Mouse (Mus musculus): ENCODE results near the gene Med25. TPM values are rescaled to one million over a fixed set of nuclear protein-coding genes. Genes with fewer than 3 reads are reported as not detected.
A peak's percentile ranks its signal among the peaks of the same experiment; 100 is the strongest.
"Not testable (repeated sequence)": the region's sequence is repeated elsewhere in the genome, so short reads cannot be mapped to it uniquely, and the experiment has no call there.

Med25 gene
- polyA plus RNA-seq, 1 experiment from 2014 or later, result 75.4 TPM

DNA sequence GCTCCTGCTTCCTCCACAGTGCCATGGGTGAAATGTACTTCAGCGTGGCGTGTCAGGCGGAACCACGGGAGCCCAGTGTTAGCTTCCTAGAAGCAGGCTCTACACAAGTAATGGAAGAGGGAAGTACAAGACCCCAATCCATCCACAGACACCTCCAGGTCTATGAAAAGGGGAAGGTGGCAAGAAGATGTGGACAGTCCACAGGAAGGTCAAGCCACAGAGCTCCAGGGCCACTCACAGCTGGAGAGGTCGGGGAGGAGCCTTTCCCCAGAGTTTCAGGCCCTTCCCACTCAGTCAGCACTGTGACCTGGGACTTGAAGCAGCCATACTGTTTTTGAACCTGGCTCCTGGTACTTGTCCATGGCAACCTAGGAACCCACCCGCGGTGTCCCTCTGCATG lies 5.5 kb downstream of the Med25 start:
- no peak overlapping the region for H3K4me3 ChIP-seq (ENCODE audit: low read depth, low read length)
- WGBS, result 95% methylated on average over 7 of the region's 7 CpGs
- no peaks in the 10 kb centered on the region for H3K9me3 ChIP-seq (ENCODE audit: control insufficient read depth, low read length)
- H3K4me1 ChIP-seq (ENCODE audit: control insufficient read depth, insufficient read depth, low read length), result peaks cover 15% of the 10 kb centered on the region
- no peaks in the 10 kb centered on the region for H3K27me3 ChIP-seq (ENCODE audit: control insufficient read depth, insufficient read depth, low read length)
- peaks cover 33% of the 10 kb centered on the region for H3K36me3 ChIP-seq (ENCODE audit: control insufficient read depth, insufficient read depth, low read length)
- no peak overlapping the region for H3K4me2 ChIP-seq
- DNase-seq (ENCODE audit: low spot score, missing footprints) (no peak), ATAC-seq (ENCODE audit: low FRiP score) (no peak)
- no peak overlapping the region for H3K9ac ChIP-seq (ENCODE audit: low read length)
- H3K27ac ChIP-seq (ENCODE audit: low read depth, low read length), result no peak overlapping the region

DNA sequence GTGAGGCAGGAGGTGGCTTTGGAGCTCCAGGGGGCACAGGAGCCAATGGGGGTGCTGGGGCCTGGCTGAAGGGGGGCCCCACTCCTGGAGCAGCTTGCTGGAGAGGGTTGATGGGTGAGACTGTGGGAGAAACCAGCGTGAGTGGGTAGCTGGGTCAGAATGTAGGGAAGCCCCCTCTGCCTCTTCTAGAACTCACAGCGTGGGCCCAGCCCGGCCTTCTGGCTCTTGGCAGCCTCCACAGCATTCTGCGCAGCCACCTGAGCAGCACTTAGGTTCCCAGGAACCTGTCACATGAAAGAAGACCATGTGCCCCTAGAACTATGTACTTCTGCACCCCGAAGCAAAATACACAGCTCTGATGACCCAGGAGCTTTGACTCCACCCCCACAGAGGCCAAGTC lies 7.9 kb downstream of the Med25 start:
- H3K4me3 ChIP-seq (ENCODE audit: low read depth, low read length), result no peak overlapping the region
- no peak overlapping the region for H3K27ac ChIP-seq (ENCODE audit: low read depth, low read length)
- H3K27me3 ChIP-seq (ENCODE audit: control insufficient read depth, insufficient read depth, low read length), result no peaks in the 10 kb centered on the region
- 98% methylated on average over 5 of the region's 5 CpGs for WGBS
- DNase-seq (ENCODE audit: low spot score, missing footprints) (no peak), ATAC-seq (ENCODE audit: low FRiP score) (no peak)
- no peaks in the 10 kb centered on the region for H3K4me1 ChIP-seq (ENCODE audit: control insufficient read depth, insufficient read depth, low read length)
- H3K36me3 ChIP-seq (ENCODE audit: control insufficient read depth, insufficient read depth, low read length), result peaks cover 53% of the 10 kb centered on the region
- no peak overlapping the region for H3K9ac ChIP-seq (ENCODE audit: low read length)
- H3K4me2 ChIP-seq, result no peak overlapping the region
- H3K9me3 ChIP-seq (ENCODE audit: control insufficient read depth, low read length), result no peaks in the 10 kb centered on the region

DNA sequence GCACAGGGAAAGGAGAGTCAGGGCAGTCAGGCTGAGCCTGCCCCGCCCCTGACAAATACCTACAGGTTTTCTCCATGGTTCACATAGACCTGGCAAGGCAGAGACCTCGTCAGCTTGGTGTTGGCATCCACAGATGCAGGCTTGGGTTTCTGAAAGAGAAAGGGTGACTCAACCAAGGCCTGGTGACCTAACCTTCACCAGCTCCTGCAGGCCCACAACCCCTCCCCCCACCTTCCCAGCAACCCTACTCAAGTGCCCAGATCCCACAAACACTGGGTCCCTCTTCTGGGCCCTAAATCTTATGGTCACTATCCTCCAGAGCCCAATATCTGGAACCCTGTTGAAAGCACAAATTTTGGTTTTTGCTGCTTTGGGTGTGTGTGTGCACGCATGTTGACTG lies 9.5 kb downstream of the Med25 start:
- no peak overlapping the region for H3K27ac ChIP-seq (ENCODE audit: low read depth, low read length)
- H3K4me1 ChIP-seq (ENCODE audit: control insufficient read depth, insufficient read depth, low read length), result no peaks in the 10 kb centered on the region
- peaks cover 58% of the 10 kb centered on the region for H3K36me3 ChIP-seq (ENCODE audit: control insufficient read depth, insufficient read depth, low read length)
- H3K9ac ChIP-seq (ENCODE audit: low read length), result no peak overlapping the region
- H3K27me3 ChIP-seq (ENCODE audit: control insufficient read depth, insufficient read depth, low read length), result no peaks in the 10 kb centered on the region
- ATAC-seq (ENCODE audit: low FRiP score), result no peak
- no peak overlapping the region for H3K4me2 ChIP-seq
- H3K9me3 ChIP-seq (ENCODE audit: control insufficient read depth, low read length), result no peaks in the 10 kb centered on the region
- H3K4me3 ChIP-seq (ENCODE audit: low read depth, low read length), result no peak overlapping the region
- no peak for DNase-seq (ENCODE audit: low spot score, missing footprints)
- 95% methylated on average over 3 of the region's 3 CpGs for WGBS

DNA sequence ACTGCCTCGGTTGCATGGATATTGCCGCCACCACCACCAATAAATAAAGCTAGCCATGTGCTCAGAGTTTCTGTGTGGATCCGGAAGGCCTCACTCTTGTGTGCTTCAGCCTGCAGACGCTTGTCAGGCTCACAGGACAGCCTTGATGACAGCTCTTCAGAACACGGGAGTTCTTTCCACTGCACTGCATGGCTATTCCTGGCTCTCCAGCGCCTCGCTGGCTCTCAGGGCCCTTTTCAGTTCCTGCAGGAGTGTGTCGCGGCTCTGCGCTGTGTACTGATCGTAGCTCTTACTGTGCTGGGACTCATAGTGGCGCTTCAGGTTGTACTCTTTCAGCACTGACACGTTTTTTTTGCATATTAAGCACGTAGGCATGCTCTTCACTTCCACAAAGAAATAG lies 14.7 kb downstream of the Med25 start:
- no peak overlapping the region for H3K4me3 ChIP-seq (ENCODE audit: low read depth, low read length)
- no peak for ATAC-seq (ENCODE audit: low FRiP score)

DNA sequence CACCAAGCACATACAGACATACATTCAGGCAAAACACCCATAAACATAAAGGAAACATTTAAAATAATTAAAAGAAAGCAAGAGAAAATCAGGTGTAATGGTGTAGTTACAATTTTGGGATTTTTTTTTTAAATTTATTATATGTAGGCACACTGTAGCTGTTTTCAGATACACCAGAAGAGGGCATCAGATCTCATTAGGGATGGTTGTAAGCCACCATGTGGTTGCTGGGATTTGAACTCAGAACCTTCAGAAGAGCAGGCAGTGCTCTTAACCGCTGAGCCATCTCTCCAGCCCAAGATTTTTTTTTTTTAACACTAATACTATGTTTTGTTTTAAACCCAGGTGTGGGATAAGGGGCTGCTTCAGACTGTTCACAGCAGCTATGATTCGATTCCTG lies 20.7 kb downstream of the Med25 start:
- not testable (repeated sequence) for H3K4me3 ChIP-seq (ENCODE audit: low read depth, low read length); H3K36me3 ChIP-seq (ENCODE audit: control insufficient read depth, insufficient read depth, low read length); H3K9ac ChIP-seq (ENCODE audit: low read length); H3K27ac ChIP-seq (ENCODE audit: low read depth, low read length); ATAC-seq (ENCODE audit: low FRiP score); H3K9me3 ChIP-seq (ENCODE audit: control insufficient read depth, low read length); H3K4me2 ChIP-seq; DNase-seq (ENCODE audit: low spot score, missing footprints); H3K27me3 ChIP-seq (ENCODE audit: control insufficient read depth, insufficient read depth, low read length)
- peaks cover 24% of the 10 kb centered on the region for H3K4me1 ChIP-seq (ENCODE audit: control insufficient read depth, insufficient read depth, low read length)
- WGBS, result 90% methylated on average over 2 of the region's 2 CpGs

More for the DNA sequence above, 14.7 kb downstream of the Med25 start:
- DNase-seq (ENCODE audit: low spot score, missing footprints), result no peak
- Histone ChIP-seq H3K4me1 (ENCODE audit: control insufficient read depth, insufficient read depth, low read length) (no peaks in the 10 kb centered on the region), H3K27ac (ENCODE audit: low read depth, low read length) (no peak overlapping the region), H3K4me2 (no peak overlapping the region), H3K9me3 (ENCODE audit: control insufficient read depth, low read length) (no peaks in the 10 kb centered on the region), H3K9ac (ENCODE audit: low read length) (no peak overlapping the region), H3K36me3 (ENCODE audit: control insufficient read depth, insufficient read depth, low read length) (peaks cover 49% of the 10 kb centered on the region), H3K27me3 (ENCODE audit: control insufficient read depth, insufficient read depth, low read length) (no peaks in the 10 kb centered on the region)
- 90% methylated on average over 14 of the region's 14 CpGs for WGBS

DNA sequence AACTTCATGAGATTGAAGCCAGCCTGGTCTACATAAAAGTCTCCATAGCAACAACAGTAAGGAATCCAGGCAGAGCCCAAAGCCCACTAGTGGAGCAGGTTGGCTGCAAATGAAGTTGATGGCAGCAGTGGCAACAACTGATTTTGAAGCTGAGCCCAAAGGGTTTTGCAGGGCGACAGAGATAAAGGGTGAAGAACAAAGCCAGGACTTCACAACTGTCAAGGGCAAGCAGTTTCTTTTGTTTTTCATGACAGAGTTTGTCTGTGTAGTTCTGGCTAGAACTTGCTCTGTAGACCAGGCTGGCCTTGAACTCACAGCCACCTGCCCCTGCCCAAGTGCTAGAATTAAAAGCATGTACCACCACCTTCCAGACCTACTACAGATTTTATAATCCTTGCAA lies 21.3 kb downstream of the Med25 start:
- no peak overlapping the region for H3K4me3 ChIP-seq (ENCODE audit: low read depth, low read length)
- no peaks in the 10 kb centered on the region for H3K9me3 ChIP-seq (ENCODE audit: control insufficient read depth, low read length)
- H3K4me1 ChIP-seq (ENCODE audit: control insufficient read depth, insufficient read depth, low read length), result peaks cover 28% of the 10 kb centered on the region
- no peak overlapping the region for H3K4me2 ChIP-seq
- no peak for DNase-seq (ENCODE audit: low spot score, missing footprints)
- WGBS, result 36% methylated on average over 1 of the region's 1 CpGs
- H3K36me3 ChIP-seq (ENCODE audit: control insufficient read depth, insufficient read depth, low read length), result no peaks in the 10 kb centered on the region; the same call in 1 of the 2 replicates
- H3K27ac ChIP-seq (ENCODE audit: low read depth, low read length), result no peak overlapping the region
- H3K9ac ChIP-seq (ENCODE audit: low read length), result no peak overlapping the region
- ATAC-seq (ENCODE audit: low FRiP score), result no peak
- H3K27me3 ChIP-seq (ENCODE audit: control insufficient read depth, insufficient read depth, low read length), result no peaks in the 10 kb centered on the region

DNA sequence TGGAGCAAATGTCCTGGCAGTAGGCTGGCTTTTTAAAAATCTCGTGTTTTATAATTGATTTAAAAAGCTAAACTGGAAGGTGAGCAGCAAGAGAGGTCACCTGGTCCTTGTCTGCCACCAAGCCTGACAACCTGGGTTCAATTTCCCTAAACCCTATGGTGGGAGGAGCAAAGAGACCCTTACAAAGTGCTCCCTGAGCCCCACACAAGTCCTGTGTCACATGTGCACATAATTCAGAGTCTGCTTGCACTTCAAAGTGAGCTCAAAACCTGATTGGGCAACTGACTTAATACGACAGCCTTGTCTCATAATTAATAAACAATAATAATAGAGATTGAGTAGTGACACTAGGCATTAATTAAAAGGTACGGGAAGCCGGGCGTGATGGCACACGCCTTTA lies 21.9 kb downstream of the Med25 start:
- WGBS, result 87% methylated on average over 6 of the region's 6 CpGs
- H3K4me1 ChIP-seq (ENCODE audit: control insufficient read depth, insufficient read depth, low read length), result peaks cover 28% of the 10 kb centered on the region
- peak overlapping the region; percentile 99; the same call in 1 of the 2 replicates for H3K9ac ChIP-seq (ENCODE audit: low read length)

DNA sequence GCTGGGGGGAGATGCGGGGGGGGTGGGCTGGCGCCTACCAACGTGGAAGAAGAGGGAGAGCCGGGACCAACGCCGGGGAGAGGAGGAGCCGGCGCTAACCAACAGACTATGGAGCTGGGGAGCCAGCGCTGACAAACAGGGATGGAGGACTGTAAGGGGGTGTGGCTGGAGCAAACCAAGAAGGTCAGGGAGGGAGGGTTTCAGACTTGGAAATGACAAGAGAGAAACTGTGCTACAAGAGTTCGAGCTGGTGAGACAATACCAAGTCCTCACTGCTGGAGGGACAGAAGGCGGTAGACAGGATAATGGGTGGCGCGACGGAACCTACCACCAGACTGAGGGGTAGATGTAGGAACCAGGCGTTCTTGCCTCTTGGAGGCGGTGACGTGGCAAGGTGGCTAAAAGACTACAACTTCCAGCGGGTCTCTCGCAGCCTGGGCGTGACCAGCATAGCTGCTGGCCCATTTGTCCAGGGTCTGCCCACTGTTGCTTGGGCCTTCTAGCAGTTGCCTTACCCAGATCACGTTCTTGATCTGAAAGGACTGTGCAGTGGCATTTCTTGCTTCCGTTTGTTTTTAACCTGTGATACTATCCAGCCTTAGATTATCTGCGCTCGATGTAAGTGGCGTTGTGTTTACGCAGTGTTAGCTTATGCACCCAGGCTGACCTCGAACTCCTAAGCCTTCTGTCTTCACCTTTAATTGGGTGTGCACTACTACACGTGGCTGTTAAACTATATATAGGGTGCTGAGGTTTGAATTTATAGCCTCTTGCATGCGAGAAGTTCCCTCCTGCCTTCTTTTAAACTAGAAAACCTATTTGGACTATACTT lies 22.6 kb downstream of the Med25 start, which contains the start of gene Ptov1:
Gene Ptov1, minus strand, starts transcription at position 92 of the 832 bp plus-strand sequence.
- peaks cover 28% of the 10 kb centered on the region for H3K4me1 ChIP-seq (ENCODE audit: control insufficient read depth, insufficient read depth, low read length)
- peak; percentile 99 for DNase-seq (ENCODE audit: low spot score, missing footprints)
- 12% methylated on average over 29 of the region's 29 CpGs for WGBS
- H3K36me3 ChIP-seq (ENCODE audit: control insufficient read depth, insufficient read depth, low read length), result 0 out of 2 replicates have a peak, but pooled peaks cover 5% of the 10 kb centered on the region
- peak within 1 kb of the TSS; percentile 92 for H3K4me2 ChIP-seq
- peak; percentile 94 for ATAC-seq (ENCODE audit: low FRiP score)
- no peaks in the 10 kb centered on the region for H3K9me3 ChIP-seq (ENCODE audit: control insufficient read depth, low read length)
- peak within 1 kb of the TSS; percentile 100 for H3K27ac ChIP-seq (ENCODE audit: low read depth, low read length)
- H3K4me3 ChIP-seq (ENCODE audit: low read depth, low read length), result peak within 1 kb of the TSS; percentile 97
- peak within 1 kb of the TSS; percentile 99 for H3K9ac ChIP-seq (ENCODE audit: low read length)
- H3K27me3 ChIP-seq (ENCODE audit: control insufficient read depth, insufficient read depth, low read length), result no peaks in the 10 kb centered on the region

More for the DNA sequence above, 21.9 kb downstream of the Med25 start:
- H3K9me3 ChIP-seq (ENCODE audit: control insufficient read depth, low read length), result no peaks in the 10 kb centered on the region
- ATAC-seq (ENCODE audit: low FRiP score) (no peak), DNase-seq (ENCODE audit: low spot score, missing footprints) (no peak)
- peak overlapping the region; percentile 100 for H3K27ac ChIP-seq (ENCODE audit: low read depth, low read length)
- H3K4me3 ChIP-seq (ENCODE audit: low read depth, low read length), result peak overlapping the region; percentile 97
- peak overlapping the region; percentile 92; the same call in 1 of the 2 replicates for H3K4me2 ChIP-seq
- 0 out of 2 replicates have a peak, but pooled peaks cover 3% of the 10 kb centered on the region for H3K36me3 ChIP-seq (ENCODE audit: control insufficient read depth, insufficient read depth, low read length)
- no peaks in the 10 kb centered on the region for H3K27me3 ChIP-seq (ENCODE audit: control insufficient read depth, insufficient read depth, low read length)

DNA sequence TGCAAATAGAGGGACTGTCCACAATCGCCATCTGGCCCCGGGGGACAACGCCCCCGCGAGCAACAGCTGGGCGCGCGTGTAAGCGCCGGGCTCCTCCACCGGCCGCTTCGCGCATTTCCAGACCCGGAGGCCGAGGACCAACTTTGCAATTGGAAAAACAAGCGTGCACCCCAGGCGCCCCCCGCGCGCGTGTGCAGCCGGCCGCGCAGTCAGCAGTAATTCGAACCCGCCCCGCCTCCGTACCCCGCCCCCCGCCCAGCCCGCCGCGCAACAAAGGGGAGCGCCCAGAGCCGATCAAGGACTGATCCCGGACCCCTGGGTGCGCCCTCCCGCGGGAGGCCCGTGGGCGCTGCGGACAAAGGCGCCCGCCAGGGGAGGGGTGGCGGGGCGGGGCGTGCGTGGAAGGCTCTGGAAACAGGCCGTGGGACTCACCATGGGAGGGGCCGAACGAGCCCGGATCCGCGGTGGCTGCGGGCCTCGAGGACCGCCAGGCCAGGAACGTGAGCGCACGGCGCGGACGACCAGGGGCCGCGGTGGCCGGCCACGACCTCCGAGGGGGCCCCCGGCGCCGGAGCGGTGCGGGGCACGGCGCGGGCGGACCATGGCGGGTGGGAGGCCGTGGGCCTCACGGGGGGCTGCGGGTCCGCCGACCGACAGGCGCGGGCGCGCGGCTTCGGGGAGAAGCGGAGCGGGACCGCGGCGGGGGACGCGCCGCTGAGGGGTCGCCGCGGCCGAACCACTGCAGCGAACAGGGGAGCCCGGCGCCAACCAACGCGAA lies 23.4 kb downstream of the Med25 start:
- peaks cover 28% of the 10 kb centered on the region for H3K4me1 ChIP-seq (ENCODE audit: control insufficient read depth, insufficient read depth, low read length)
- peaks cover 11% of the 10 kb centered on the region for H3K36me3 ChIP-seq (ENCODE audit: control insufficient read depth, insufficient read depth, low read length)
- no peaks in the 10 kb centered on the region for H3K27me3 ChIP-seq (ENCODE audit: control insufficient read depth, insufficient read depth, low read length)
- H3K27ac ChIP-seq (ENCODE audit: low read depth, low read length), result peak overlapping the region; percentile 100
- ATAC-seq (ENCODE audit: low FRiP score), result peak; percentile 53
- WGBS, result 0% methylated on average over 65 of the region's 108 CpGs
- H3K9ac ChIP-seq (ENCODE audit: low read length), result peak overlapping the region; percentile 99
- peak overlapping the region; percentile 92 for H3K4me2 ChIP-seq
- DNase-seq (ENCODE audit: low spot score, missing footprints), result peak; percentile 95
- no peaks in the 10 kb centered on the region for H3K9me3 ChIP-seq (ENCODE audit: control insufficient read depth, low read length)
- H3K4me3 ChIP-seq (ENCODE audit: low read depth, low read length), result peak overlapping the region; percentile 97

All from midbrain, embryonic 11.5 days (tissue).